Mouse (Mus musculus): ENCODE results near the gene Sfxn5. TPM values are rescaled to one million over a fixed set of nuclear protein-coding genes. Genes with fewer than 3 reads are reported as not detected.

Gene Sfxn5
- polyA plus RNA-seq, 1 experiment, result 172 TPM

GRCm38 (mm10) chr6:85290869-85291824 is 42.1 kb downstream of the Sfxn5 start:
- H3K4me3 ChIP-seq (replicated peaks; ENCODE audit: insufficient read depth, low read depth, low read length), result no peak overlapping the region
- WGBS, result 95% methylated on average over 16 of the region's 16 CpGs
- H3K4me1 ChIP-seq (ENCODE audit: control insufficient read depth, insufficient read depth, low read length), result peaks cover 16% of the 10 kb centered on the region
- H3K27ac ChIP-seq (ENCODE audit: insufficient read depth, low read length), result no peak overlapping the region
- no peaks in the 10 kb centered on the region for H3K27me3 ChIP-seq (ENCODE audit: control insufficient read depth, insufficient read depth, low read length)
- no peak for DNase-seq
- TF ChIP-seq CTCF (IDR thresholded peaks at IDR 0.05; ENCODE audit: borderline replicate concordance, insufficient read depth, low read depth, low read length), result no peak
- no peak for TF ChIP-seq POLR2A (IDR thresholded peaks at IDR 0.05; ENCODE audit: borderline replicate concordance, insufficient read depth, low read length)

DNA sequence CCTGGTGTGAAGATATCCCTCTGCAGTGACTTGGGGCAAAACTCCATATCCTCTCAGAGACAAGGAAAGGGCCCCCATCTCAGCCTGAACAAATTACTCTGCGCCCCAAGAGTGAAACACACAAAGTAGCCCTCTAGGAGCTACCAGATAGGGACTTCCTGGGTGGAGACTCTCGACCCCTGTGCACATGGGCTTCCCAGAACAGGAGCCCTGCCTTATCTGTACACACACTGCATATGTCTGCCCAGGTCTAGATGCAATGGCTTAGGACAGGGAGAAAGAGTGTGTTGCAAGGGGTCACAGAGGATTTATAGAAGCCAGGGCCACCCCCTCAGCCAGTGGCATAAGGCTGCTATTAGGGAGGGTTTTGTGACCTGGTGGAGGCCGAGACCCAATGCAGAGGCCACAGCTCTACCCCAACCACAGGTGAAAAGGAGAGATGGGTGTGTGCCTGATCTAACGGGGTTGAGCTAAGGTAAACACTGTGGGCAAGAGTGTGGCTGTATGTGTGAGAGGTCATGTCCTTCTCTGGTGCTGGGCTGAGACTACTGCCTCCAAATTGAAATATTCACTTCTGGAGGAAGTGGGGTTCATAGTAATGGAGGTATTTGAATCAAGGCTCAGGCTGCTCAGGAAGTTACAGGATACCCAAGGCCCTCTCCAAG is 44.9 kb downstream of the Sfxn5 start:
- no peaks in the 10 kb centered on the region for H3K27me3 ChIP-seq (ENCODE audit: control insufficient read depth, insufficient read depth, low read length)
- H3K27ac ChIP-seq (ENCODE audit: insufficient read depth, low read length), result no peak overlapping the region
- no peak for DNase-seq
- no peak overlapping the region for H3K4me3 ChIP-seq (replicated peaks; ENCODE audit: insufficient read depth, low read depth, low read length)
- H3K4me1 ChIP-seq (ENCODE audit: control insufficient read depth, insufficient read depth, low read length), result 0 out of 2 replicates have a peak, but pooled peaks cover 2% of the 10 kb centered on the region
- WGBS, result 98% methylated on average over 4 of the region's 4 CpGs
- TF ChIP-seq CTCF (IDR thresholded peaks at IDR 0.05; ENCODE audit: borderline replicate concordance, insufficient read depth, low read depth, low read length) (no peak), POLR2A (IDR thresholded peaks at IDR 0.05; ENCODE audit: borderline replicate concordance, insufficient read depth, low read length) (no peak)

DNA sequence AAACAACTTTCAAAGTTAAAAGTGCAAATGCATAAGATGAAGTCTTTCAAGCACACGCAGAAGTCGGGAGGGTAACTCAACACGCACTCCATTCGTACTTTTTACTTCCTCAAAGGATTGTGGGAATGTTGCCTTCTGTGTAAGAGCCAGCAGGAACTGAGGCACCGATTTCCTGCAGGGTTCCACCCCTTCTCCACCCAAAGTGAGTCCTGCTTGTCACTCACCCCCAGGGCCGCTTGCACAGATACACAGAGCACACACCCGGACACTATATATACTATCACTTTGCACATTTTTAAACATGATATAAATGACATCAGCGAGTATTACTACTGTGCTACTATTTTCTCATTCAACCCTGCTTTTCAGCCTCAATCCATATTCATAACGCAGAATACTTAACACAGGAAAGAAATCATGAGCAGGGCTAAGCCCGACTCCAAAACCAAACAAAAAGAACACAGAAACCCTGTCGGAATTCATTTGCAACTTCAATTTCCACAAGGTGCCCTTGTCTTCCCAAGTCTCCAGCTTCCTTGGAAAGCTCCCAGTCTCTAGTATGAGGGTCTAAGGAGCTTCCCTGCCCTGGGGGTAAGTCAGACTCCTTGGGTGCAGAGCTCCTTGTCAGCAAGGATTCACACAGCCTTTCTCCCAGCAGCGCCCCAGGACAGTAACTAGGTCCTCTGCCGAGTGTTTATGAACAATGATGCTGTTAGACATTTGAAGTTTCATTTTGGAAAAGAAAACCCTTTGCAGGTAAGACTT is 46.8 kb downstream of the Sfxn5 start:
- no peaks in the 10 kb centered on the region for H3K27me3 ChIP-seq (ENCODE audit: control insufficient read depth, insufficient read depth, low read length)
- H3K4me3 ChIP-seq (replicated peaks; ENCODE audit: insufficient read depth, low read depth, low read length), result no peak overlapping the region
- DNase-seq, result no peak
- TF ChIP-seq POLR2A (IDR thresholded peaks at IDR 0.05; ENCODE audit: borderline replicate concordance, insufficient read depth, low read length) (no peak), CTCF (IDR thresholded peaks at IDR 0.05; ENCODE audit: borderline replicate concordance, insufficient read depth, low read depth, low read length) (no peak)
- 86% methylated on average over 13 of the region's 13 CpGs for WGBS
- H3K4me1 ChIP-seq (ENCODE audit: control insufficient read depth, insufficient read depth, low read length), result no peaks in the 10 kb centered on the region
- no peak overlapping the region for H3K27ac ChIP-seq (ENCODE audit: insufficient read depth, low read length)

DNA sequence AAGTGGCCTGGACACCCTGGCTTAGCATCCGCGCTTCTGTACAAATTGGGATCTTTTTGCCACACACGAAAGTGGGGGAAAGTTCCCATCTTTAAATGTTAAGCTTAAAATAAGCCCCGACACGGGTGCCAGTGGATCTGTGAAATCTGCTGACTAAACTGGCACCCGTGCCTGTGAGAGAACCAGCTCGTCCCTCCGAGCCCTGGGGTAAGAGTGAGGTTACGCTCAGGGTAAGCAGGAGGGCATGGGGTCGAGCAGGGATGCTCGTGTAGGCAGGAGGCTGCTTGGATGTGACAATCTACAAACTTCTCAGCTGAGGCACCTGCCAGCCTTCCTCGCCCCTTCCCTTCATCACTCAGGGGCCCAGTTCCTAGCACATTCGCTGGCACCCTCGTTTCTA is 52.4 kb downstream of the Sfxn5 start:
- H3K4me3 ChIP-seq (replicated peaks; ENCODE audit: insufficient read depth, low read depth, low read length), result no peak overlapping the region
- no peaks in the 10 kb centered on the region for H3K27me3 ChIP-seq (ENCODE audit: control insufficient read depth, insufficient read depth, low read length)
- H3K27ac ChIP-seq (ENCODE audit: insufficient read depth, low read length), result no peak overlapping the region
- no peak for DNase-seq
- H3K4me1 ChIP-seq (ENCODE audit: control insufficient read depth, insufficient read depth, low read length), result peaks cover 11% of the 10 kb centered on the region
- TF ChIP-seq POLR2A (IDR thresholded peaks at IDR 0.05; ENCODE audit: borderline replicate concordance, insufficient read depth, low read length) (no peak), CTCF (IDR thresholded peaks at IDR 0.05; ENCODE audit: borderline replicate concordance, insufficient read depth, low read depth, low read length) (no peak)
- WGBS, result 87% methylated on average over 14 of the region's 14 CpGs

DNA sequence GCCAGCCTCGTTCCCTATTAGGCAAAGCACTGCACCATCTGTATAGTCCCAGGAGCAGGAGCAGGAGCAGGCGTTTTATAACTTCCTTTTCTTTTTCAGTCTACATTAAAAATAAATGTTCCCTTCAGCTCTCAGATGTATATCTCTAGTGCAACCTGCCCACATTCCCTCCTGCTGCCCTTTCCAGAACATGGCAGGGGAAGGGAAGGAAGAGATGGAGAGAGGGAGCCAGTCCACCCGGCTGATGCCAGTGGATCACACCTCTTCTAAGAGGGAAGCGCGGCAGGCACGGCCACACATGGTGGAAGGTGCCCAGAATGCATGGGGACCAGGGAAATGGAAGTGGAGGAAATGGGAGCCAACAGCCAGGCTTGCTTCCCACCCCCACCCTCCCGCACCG is 56.7 kb downstream of the Sfxn5 start:
- Histone ChIP-seq H3K4me1 (ENCODE audit: control insufficient read depth, insufficient read depth, low read length) (peaks cover 11% of the 10 kb centered on the region), H3K27ac (ENCODE audit: insufficient read depth, low read length) (no peak overlapping the region), H3K4me3 (replicated peaks; ENCODE audit: insufficient read depth, low read depth, low read length) (no peak overlapping the region), H3K27me3 (ENCODE audit: control insufficient read depth, insufficient read depth, low read length) (no peaks in the 10 kb centered on the region)
- 18% methylated on average over 8 of the region's 8 CpGs for WGBS
- TF ChIP-seq CTCF (IDR thresholded peaks at IDR 0.05; ENCODE audit: borderline replicate concordance, insufficient read depth, low read depth, low read length) (no peak), POLR2A (IDR thresholded peaks at IDR 0.05; ENCODE audit: borderline replicate concordance, insufficient read depth, low read length) (no peak)
- no peak for DNase-seq

DNA sequence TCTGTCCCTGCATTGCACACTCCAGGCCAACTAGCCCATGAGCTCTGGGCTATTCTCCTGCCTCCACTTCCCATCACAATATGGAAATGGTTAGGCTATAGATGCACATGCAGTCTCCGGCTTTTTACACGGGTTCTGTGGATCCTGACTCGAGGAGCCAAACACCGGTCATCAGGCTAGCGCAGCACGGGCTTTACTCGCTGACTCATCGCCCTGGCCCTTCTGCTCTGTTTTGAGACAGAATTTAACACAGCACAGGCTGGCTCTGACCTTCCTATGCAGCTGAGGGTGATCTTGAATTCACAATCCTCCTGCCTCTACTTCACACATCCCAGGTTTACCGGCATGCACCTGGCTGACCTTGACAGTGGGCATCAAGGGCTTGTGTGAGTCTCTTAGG is 60.8 kb downstream of the Sfxn5 start:
- Histone ChIP-seq H3K4me3 (replicated peaks; ENCODE audit: insufficient read depth, low read depth, low read length) (no peak overlapping the region), H3K27me3 (ENCODE audit: control insufficient read depth, insufficient read depth, low read length) (no peaks in the 10 kb centered on the region), H3K27ac (ENCODE audit: insufficient read depth, low read length) (no peak overlapping the region), H3K4me1 (ENCODE audit: control insufficient read depth, insufficient read depth, low read length) (peaks cover 11% of the 10 kb centered on the region)
- DNase-seq, result no peak
- TF ChIP-seq CTCF (IDR thresholded peaks at IDR 0.05; ENCODE audit: borderline replicate concordance, insufficient read depth, low read depth, low read length) (no peak), POLR2A (IDR thresholded peaks at IDR 0.05; ENCODE audit: borderline replicate concordance, insufficient read depth, low read length) (no peak)
- WGBS, result 87% methylated on average over 9 of the region's 9 CpGs

GRCm38 (mm10) chr6:85266060-85266459 is 67.2 kb downstream of the Sfxn5 start:
- DNase-seq, result no peak
- Histone ChIP-seq H3K4me1 (ENCODE audit: control insufficient read depth, insufficient read depth, low read length) (peaks cover 13% of the 10 kb centered on the region), H3K27ac (ENCODE audit: insufficient read depth, low read length) (no peak overlapping the region), H3K27me3 (ENCODE audit: control insufficient read depth, insufficient read depth, low read length) (no peaks in the 10 kb centered on the region), H3K4me3 (replicated peaks; ENCODE audit: insufficient read depth, low read depth, low read length) (no peak overlapping the region)
- 54% methylated on average over 6 of the region's 6 CpGs for WGBS
- TF ChIP-seq POLR2A (IDR thresholded peaks at IDR 0.05; ENCODE audit: borderline replicate concordance, insufficient read depth, low read length) (no peak), CTCF (IDR thresholded peaks at IDR 0.05; ENCODE audit: borderline replicate concordance, insufficient read depth, low read depth, low read length) (no peak)
